Mouse (Mus musculus) retina, adult 2 months (tissue): ENCODE data around the gene Aatf.

Source experiments
- DNase-seq: peaks from one replicate; pipeline ENCODE4 v3.0.0-alpha.2; 2012; ENCODE audit warnings: low read depth, low spot score

The Aatf gene

DNA sequence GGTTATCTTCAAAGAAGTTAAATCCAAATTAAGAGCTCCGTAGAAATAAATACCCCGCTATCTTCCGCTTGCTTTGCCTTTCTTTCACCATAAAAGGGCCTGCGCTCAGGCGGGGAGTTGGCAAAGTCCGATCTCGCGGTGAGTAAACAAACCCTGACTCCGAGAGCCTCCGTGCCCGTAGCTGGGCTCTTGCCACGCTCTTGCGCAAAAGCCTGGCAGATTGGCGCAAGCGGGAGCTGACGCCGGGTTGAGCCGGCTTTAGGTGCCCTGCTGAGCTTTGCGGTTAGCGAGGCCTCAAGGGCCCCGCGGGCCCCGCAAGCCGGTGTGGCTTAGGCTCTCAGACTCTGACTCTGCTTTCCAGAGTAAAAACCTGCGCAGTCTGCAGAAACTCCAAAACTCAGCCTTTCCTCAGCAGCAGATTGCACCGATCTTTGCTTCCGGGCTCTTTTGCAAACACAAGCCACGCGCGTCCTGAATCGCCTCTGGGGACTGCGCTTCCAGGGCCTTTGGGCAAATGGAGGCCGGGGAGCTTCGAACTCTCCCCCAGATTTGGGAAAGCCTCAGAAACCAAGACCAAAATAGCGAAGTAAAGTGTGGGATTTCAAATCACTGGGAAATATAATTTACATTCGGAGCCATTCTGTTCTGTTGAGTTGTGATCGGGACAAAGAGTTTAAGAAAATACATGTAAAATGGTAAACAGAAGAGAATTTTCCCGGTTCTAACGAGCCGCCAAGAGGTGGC lies 9.4 kb upstream of the Aatf start:
- no peak for DNase-seq

DNA sequence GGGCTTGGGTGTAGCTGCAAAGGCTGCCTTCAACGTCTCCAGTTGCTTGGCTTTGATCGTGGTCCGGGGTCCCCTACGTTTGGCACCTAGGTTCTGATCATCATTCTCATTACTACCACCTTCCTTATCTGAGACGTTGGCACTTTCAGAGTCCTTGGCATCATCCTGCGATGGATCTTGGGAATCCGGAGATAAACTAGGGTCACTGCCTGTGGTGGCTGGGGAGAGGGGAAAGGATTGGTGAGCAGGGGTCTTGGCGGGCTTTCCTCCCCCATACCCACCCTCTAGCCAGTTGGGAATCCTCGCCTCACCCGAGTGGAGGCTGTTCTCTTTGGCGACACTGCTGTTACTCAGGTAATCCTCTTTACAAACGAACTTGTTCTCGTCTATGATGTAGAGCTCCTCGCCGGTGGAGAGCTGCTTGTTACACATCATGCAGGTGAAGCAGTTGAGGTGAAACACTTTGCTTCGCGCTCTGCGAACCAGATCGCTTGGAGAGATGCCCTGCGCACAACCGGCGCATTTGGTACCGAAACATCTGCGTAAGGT lies 8.5 kb upstream of the Aatf start:
- DNase-seq = no peak

DNA sequence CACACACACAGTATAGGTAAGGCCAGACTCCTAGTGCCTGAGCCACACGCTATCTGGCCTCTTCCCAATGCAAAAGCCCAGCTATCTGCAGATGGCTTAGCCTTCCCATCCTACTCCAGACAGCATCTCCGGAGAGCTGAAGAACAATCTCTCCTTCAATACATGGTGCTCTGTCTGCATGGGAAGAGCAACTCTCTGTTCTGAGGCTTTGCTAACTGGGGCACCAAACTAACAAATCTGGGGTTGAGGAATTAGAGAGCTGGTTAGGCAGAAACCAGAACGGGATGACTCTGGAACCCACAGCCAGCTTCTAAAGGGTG lies 7.7 kb upstream of the Aatf start:
- DNase-seq = no peak

DNA sequence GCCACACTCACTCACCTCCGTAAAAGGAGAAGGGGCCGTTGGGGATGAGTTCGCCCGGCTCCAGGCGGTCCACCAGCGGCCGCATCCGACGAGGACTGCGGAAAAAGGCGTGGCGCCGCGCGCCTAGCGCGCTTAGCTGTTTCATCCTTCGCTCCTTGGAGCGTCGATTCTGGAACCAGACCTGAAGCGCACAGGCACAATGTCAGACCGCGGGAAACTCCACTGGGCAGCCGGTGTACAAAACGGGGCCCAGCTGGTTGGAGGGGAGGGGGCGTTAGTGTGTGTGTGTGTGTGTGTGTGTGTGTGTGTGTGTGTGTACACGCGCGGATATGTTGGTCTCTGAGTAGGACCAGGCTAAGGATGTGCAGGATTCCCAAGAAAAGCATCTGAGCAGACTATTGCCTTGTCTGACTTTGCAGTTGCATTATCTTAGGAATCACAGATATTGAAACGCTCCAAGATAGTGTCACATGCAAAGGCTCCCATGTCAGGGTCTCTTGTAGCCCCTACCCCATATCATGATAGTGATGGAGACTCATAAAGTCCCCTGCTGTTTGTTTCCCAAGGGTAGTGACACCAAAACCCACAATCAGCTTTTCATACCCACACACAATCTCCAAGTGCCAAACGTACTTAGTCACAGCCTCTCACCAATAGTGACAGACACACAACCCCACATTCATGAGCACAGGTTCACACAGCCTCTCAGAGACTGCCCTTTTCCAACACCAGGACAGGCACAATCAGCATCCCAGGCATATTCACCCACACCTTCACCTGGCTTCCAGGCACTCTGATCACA lies 7.1 kb upstream of the Aatf start:
- no peak for DNase-seq

DNA sequence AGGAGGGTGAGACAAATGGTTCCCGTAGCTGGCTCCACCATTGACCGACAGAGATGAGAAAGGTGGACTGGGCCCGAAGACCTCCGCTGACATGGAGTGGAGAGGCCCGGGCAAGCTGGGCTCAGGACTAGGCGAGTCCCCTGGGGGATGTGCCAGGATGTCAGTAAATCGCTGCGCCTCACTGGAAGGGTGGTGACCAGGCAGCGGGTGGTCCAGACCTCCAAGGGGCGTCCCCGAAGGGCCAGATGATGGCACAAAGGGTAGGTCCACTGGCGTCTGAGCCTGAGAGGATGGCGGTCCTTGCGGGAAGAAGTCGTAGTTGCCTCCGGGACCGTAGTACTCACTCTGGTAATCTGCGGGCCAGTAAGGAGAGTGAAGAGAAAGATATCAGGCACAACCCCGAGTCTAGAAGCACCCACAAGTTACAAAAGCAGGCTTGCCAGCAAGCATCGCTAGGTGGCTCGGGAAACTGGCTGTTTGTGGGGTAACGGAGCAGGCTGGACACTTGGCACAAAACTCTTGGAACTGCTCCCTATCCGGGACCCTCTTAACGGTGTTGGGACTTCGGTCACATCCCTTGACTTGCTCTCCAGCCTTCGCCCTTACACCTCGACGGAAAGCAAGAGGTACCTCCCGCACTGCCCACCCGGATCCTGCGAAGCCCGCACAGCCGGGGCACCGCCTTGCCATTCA lies 6.4 kb upstream of the Aatf start:
- DNase-seq = no peak

DNA sequence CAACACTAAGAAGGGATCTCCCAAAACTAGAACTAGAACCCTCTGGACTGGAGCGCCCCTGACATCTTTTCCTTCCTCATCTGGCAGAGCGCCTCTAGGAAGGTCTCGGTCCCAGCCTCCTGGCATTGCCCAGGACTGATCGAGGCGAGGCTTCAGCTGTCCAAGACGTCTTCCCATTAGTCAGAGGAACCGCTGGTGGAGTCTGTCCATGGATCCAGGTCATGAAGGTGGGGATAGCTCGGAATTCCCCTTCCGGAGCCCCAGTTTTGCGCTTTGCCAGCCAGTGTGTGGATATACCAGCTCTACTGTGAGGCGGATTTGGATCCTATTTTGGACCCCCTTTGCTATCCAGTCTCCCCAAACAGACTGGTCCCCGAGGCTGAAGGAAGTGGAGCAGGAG lies 5.7 kb upstream of the Aatf start:
- DNase-seq = no peak

DNA sequence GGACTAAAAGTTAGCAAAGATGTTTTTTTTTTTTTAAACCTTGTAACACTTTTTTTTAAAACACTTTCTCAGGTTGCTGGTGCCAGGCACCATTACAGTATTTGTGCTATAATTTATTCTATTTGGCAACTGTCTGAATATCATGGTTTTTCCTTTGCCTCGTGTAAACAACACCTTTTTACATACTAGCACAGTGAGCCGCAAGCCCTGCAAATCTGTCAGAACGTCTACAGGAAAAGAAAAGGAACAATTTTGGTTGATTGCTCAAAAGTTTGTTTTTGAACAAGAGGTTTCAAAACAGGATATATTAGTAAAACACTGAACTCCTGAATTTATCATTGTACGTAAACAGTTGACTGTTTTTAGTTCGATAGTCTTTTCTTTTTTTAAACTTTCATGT lies 4.9 kb upstream of the Aatf start:
- no peak for DNase-seq

DNA sequence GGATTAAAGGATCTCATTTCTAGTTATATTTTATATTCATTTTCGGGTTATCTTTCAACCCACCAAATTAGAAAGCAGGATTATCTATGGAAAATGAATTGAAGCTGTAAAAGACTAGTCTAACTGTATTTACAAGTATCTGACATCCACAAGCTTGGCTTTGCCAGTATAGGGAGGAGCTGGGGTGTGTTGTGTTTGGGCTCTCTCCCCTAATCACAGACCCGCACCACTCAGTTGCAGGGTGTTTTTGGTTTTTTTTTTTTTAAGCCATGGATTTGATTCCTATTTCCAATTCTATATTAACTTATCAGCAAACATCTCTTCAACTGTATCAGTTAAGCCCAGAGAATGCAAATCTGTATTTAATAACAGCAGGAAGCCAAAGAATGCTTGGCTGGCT lies 4.1 kb upstream of the Aatf start:
- no peak for DNase-seq

DNA sequence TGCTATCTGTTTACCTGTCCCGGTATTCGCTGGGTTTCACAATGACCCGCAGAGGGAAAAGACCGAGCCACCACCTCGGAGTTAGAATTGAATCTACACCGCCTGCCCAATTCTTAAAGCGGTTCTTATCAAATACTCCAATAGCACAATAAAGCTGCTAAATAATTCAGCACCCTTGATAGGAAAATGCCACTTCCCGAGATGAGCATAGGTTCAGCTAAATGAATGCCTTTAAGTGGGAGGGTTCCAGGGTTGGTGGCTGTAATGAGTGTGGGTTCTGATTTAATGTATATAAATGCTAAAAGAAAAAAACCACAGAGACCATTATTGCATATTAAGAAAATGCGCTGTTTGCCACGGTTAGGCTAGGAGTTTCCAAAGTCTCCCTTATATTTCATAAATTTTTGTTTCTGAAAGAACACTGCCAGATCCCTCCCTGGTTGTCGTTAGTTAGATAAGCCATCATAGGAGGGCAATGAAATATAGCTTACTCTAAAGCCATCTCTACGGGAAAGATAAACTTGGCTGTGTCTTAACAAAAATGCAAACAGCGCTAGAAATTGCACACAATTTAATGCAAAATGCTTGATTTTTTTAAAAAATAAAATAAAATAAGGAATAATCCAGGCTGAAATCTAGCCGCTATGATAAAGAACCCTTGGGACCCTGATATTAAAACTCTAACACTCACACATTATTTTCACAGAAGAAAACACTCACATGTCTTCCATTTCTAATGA lies 3.3 kb upstream of the Aatf start:
- no peak for DNase-seq

DNA sequence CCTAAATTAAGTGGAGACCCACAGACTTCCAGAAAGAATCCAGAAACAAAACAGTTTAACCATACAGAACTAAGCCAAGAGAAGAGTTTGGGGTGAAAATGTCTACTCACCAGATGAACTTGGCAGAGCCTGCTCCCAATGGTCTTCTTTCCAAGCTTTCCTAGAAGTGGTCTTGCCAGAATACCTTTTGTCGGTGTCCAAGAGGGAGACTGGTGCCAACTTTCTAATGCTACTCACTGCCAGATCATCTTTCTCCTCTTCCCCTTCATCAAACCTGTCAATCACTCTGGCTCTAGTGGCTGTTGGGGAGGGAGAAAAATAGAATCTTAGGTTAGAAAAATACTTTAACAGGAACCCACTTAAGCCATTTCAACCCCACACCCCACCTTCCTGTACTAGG lies 1.3 kb downstream of the Aatf start:
- DNase-seq = no peak

DNA sequence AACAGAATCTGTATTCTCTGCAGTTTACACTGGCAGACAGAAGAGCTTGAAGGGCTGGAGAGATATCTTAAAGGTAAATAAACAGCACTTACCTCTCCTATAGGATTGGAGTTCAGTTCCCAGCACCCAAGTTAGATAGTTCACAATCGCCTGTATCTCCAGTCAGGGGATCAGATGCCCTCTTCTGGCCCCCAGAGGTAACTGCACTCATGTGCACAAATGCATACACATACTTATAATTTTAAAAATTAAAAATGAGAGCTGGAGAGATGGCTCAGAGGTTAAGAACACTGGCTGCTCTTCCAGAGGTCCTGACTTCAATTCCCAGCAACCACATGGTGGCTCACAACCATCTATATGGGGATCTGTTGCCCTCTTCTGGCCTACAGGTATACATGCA lies 9.0 kb downstream of the Aatf start:
- DNase-seq = no peak

DNA sequence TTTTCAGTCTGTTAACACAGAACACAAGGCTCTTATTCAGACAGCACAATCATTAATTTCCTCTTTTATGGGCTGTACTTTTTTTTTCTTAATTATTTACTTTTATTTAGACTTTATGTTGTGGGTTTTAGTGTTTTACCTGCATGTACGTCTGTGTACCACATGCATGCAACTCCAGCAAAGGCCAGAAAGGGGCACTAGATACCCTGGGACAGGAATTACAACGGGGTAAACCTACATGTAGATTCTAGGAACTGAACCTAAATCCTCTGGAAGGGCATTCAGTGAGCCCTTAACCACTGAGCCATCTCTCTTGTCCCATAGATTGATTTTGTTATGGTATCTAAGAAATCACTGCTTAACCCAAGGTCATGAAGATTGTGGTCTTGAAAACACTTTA lies 15.4 kb downstream of the Aatf start:
- DNase-seq = no peak

DNA sequence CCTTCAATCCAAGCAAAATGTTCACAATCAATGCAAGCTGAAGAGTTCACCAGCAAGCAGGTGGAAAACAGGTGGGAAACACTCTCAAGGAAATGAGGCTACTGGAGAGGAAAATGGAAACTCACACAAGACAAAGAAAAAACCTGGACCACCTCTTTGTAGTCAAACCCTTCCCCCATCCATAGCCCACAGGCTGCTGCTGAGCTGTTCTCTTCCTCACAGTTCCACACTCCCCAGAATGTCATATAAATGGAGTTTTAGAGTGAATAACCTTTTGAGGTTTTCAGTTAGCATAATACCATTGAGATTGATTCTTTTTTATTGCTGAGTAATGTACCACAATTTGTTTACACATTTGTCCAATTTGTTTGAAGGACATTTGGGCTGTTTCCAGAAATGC lies 16.4 kb downstream of the Aatf start:
- DNase-seq = no peak

DNA sequence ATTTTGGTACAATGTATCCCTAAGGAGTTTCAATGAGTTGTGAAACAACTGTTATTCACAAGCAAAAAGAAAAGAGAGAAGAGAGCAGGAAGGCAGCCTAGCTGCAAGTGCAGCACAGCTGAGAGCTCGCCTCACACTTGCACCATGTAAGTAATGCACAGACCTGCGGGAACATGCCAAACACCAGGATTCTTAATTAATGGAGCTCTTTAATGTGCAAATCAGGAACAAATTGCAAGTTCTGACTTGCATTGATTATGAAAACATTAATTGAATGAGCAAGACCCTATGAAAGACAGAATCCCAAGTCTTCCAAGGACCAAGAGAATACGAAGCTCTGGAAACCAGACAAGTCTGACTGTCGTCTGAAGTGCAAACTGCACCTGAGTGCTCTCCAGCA lies 17.5 kb downstream of the Aatf start:
- no peak for DNase-seq

DNA sequence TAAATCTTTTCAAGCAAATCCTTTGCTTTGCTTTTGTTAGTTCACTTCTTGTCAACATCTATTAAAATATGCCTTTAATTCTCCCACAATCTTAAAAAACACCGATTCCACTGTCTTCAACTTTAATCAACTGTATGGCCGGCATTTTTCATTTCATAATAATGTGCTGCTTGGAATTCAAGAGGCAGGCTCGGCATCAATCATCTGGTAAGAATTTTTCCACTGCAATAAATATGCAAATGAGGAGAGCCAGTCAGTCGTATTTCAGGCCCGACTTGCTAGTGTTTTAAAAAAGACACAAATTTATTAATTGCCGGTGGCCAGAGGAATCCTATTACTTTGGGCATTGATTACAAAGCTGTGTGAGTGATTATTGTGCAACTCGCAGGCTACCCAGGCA lies 31.7 kb downstream of the Aatf start:
- DNase-seq = no peak

DNA sequence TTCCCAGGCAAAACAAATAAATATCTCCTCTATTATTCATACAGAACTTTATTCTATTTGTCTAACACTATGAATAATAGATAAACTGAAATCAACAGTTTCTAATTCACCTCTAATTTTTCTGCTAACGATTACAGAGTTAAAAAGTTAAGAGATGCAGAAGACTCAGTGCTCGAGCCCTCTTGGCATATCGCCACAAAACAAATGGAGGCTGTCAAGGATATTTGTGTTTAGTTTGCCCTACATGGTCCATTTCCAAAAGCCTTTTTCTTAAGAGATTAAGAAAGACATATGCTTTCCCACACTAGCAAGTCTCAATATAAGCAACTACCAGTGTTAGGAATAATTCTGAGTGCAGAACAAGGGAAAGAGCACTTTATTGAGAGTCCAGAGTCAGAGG lies 32.9 kb downstream of the Aatf start:
- no peak for DNase-seq

DNA sequence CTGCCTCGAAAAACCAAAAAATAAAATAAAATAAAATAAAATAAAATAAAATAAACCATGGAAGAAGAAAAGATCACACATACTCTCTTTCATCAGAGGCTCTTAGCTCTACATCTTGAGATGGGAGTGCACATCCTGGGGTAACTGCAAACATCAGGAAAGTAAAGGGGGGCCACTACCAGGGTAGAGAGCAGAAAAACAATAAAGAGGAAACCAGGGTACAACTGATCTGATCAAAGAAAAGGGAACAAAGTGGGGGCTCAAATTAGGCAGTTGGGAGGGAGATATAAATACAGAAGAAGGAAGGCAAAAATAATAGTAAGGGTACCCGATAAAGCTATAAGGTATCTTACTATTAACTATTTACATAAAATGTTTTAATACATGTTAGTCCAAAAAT lies 36.7 kb downstream of the Aatf start:
- no peak for DNase-seq

DNA sequence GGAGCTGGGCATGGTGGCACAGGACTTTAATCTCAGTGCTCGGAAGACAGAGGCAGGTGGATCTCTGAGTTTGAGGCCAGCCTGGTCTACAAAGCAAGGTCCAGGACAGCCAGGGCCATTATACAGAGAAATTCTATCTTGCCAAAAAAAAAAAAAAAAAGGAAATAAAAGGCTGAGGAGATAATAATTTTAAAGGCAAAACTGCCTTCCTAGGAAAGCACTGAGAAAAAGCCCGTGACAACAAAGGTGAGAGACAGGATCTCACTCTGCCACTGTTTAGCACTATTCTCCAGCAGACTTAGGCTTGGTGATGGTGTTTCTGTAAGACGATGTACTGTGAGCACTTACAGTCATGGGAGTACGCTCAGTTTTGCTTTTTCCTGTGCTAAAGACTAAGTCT lies 37.3 kb downstream of the Aatf start:
- DNase-seq = no peak

DNA sequence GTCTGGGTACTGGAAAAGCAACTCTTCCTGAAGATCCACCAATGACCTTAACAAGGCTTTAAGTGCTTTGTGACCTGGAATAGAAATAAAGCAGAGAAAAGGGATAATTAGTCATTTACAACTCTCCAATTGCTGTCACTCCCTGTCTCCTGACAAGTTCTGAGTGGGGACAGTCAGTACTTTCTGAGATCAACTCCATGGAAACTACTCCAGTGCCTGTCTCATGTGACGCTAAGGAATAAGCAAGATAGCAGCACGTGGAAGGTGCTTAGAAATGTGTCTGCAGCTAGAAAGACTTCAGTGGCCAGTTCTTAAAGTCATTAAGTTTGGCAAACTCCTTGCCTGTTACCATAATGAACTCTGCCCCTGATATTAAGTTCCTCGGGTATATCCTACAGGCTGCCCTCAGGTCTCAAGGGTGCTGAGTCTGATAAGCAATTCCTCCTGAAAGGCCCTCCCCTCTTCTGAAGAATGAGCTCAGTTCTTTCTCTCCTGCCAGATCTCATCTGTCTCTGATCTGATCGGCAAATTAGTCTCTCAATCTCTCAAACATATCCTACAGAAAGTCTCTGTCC lies 40.1 kb downstream of the Aatf start:
- no peak for DNase-seq

DNA sequence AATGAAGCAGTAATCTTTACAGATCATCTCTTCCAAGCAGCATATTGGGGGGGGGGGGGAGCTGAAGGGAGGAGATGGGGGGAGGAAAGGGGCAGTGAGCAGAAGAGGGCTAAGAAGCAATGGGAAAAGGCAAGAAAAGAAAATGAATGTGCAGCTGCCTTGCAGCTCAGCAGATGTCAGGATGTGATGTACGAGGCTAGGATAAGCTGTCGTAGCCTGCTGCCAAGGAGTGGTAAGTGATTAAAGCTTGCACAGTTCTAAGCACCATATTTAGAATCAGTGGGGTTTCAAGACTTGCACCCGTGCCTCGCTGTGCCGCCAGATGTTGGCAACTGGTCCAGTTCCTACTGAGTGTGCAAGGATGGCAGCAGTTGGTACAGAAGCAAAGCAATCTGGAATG lies 48.8 kb downstream of the Aatf start:
- DNase-seq = no peak

DNA sequence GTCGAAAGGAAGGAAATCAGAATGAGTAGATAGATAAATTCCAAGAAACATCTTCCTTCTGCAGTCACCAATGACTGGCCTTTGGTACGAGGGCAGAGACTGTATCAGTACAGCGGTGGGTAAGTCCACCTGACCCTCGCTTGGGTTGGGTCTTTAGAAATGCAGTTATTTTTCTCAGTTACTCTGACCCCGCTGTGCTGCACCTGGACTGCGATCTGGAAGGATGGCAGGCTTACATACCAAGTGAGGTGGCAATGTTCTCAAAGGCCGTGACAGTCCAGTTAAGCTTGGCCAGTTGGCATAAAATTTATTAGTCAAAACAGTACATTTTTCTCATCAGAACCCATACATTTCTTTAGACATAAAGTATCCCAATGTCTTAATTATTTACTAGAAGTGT lies 59.4 kb downstream of the Aatf start:
- DNase-seq = no peak
